Mouse (Mus musculus) CH12.LX (cell line): ENCODE measurements around the gene Tmem216.

ENCODE experiments used
- MXI1 ChIP-seq: IDR thresholded peaks from 2 replicates; pipeline ENCODE4 v1.6.1; 2011; ENCODE audit warnings: mild to moderate bottlenecking, low read depth, low read length, improper control_type of control experiment
- POLR2A ChIP-seq: IDR thresholded peaks from 2 replicates; pipeline ENCODE4 v1.6.1; 2011; ENCODE audit warnings: low read depth, mild to moderate bottlenecking, improper control_type of control experiment, low read length

- TF ChIP-seq MXI1 (no peak), POLR2A (no peak)
Measured at GRCm38 (mm10) chr19:10521926-10522325, 34.1 kb downstream of the Tmem216 start.
